Mouse (Mus musculus) neural tube, embryonic 14.5 days (tissue): ENCODE measurements at regions not wholly inside any gene's neighbourhood (a gene's known extent, or its start where the extent isn't known, plus 50 kb on each side); places are given as distances from the start of the nearest gene placed in this dataset.

Experiments
- ATAC-seq: fragments of 200-750 bp; cut with Nextera tagmentation; 2 replicates; pipeline ENCODE4 v1.8.0; 2017; ENCODE audit warnings: low read depth, mild to moderate bottlenecking, moderate TSS enrichment, moderate library complexity
- H3K27ac ChIP-seq: fragments of 300-500 bp; sonication (generic); 2 replicates; pipeline ENCODE4 v1.5.1; 2014; ENCODE audit warnings: low read depth, mild to moderate bottlenecking, control low read depth, low read length, moderate library complexity, mixed read lengths
- H3K27me3 ChIP-seq: fragments of 300-500 bp; sonication (generic); 2 replicates; pipeline ENCODE4 v1.6.1; 2014; ENCODE audit warnings: low read length; ENCODE audit not compliant: control insufficient read depth, insufficient read depth
- H3K36me3 ChIP-seq: fragments of 300-500 bp; sonication (generic); 2 replicates; pipeline ENCODE4 v1.6.1; 2014; ENCODE audit warnings: low read length, mixed read lengths; ENCODE audit not compliant: control insufficient read depth, insufficient read depth
- H3K4me1 ChIP-seq: fragments of 300-500 bp; sonication (generic); 2 replicates; pipeline ENCODE4 v1.6.1; 2014; ENCODE audit warnings: low read length; ENCODE audit not compliant: control insufficient read depth, insufficient read depth
- H3K4me2 ChIP-seq: fragments of 300-500 bp; sonication (generic); 2 replicates; pipeline ENCODE4 v1.6.1; 2014; ENCODE audit warnings: mild to moderate bottlenecking, low read depth, low read length, control low read depth
- H3K4me3 ChIP-seq: fragments of 300-500 bp; sonication (generic); 2 replicates; pipeline ENCODE4 v1.5.1; 2014; ENCODE audit warnings: low read depth, low read length, control low read depth, mixed read lengths
- H3K9ac ChIP-seq: fragments of 300-500 bp; sonication (generic); replicated peaks from 2 replicates; pipeline ENCODE4 v1.6.1; 2014; ENCODE audit warnings: low read depth, mild to moderate bottlenecking, control low read depth, low read length, mixed read lengths
- H3K9me3 ChIP-seq: fragments of 300-500 bp; sonication (generic); 2 replicates; pipeline ENCODE4 v1.6.1; 2016; ENCODE audit warnings: low read length; ENCODE audit not compliant: control insufficient read depth
- WGBS: fragments of 180-500 bp; shearing (Covaris S2); extraction: QIAGEN DNeasy Blood & Tissue Kit; methylation state at CpG from one replicate; pipeline ENCODE4 v1.1.7; 2014; 5-methylcytosine and 5-hydroxymethylcytosine counted together

DNA sequence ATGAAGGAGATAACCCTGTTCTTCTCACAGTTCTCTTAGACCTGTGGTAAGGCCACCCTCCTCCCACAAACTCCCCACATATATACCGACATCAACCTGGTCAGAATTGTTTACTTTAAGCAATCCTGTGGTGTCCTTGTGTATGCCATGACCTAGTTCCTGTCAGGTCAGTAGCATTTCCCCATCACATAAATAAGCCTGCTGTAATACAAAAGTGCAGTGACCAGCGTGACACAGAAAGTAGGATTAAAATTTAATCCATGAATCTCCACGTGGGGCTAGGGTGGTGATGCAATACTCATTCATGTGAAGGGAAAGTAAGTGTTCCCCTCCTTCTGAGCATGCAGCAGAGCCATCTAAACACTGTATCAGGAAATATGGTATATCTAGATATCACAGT, 923.2 kb upstream of the Lrrc6 start:
- Histone ChIP-seq H3K4me2 (no peak overlapping the region), H3K27me3 (no peaks in the 10 kb centered on the region), H3K9me3 (no peaks in the 10 kb centered on the region), H3K4me1 (no peaks in the 10 kb centered on the region), H3K9ac (no peak overlapping the region), H3K36me3 (no peaks in the 10 kb centered on the region), H3K4me3 (no peak overlapping the region), H3K27ac (no peak overlapping the region)
- ATAC-seq: no peak
- WGBS: 80% methylated on average over 3 of the region's 3 CpGs

DNA sequence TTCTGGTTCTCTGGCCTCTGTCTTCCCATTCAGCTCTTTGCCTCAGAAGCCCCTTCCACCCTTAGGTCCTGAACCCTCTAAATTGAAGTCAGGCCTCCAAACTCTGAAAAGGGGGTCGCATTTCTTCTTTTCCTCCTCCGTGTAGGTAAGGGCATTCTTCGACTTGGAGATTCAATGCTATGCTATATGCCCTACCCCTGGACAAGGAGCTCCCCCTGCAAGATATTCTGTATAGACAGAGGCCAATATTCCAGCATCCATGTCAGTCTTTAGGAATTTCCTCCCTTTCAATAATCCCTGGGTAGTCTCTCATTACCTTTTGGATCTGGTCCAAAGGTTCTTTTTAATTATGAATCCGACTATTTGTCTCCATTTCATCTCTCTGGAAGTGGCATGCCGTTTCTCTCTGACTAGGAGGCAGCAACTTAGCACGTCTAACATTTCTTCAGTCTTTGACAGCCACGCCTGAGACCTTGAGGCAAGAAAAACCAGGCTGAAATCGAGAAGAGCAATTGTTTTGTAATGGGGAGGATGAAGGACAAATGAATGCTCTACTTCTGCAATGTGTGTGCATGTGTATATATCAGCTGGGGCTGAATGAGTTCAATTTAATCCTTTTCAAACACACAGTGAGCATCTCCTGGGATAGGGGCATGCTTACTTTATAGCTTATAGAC, 921.7 kb upstream of the Lrrc6 start:
- ATAC-seq: no peak
- no peaks in the 10 kb centered on the region for H3K4me1 ChIP-seq
- no peak overlapping the region for H3K4me3 ChIP-seq
- H3K36me3 ChIP-seq: no peaks in the 10 kb centered on the region
- H3K4me2 ChIP-seq: no peak overlapping the region
- 81% methylated on average over 8 of the region's 8 CpGs for WGBS
- H3K27ac ChIP-seq: no peak overlapping the region
- no peak overlapping the region for H3K9ac ChIP-seq
- no peaks in the 10 kb centered on the region for H3K9me3 ChIP-seq
- H3K27me3 ChIP-seq: no peaks in the 10 kb centered on the region

DNA sequence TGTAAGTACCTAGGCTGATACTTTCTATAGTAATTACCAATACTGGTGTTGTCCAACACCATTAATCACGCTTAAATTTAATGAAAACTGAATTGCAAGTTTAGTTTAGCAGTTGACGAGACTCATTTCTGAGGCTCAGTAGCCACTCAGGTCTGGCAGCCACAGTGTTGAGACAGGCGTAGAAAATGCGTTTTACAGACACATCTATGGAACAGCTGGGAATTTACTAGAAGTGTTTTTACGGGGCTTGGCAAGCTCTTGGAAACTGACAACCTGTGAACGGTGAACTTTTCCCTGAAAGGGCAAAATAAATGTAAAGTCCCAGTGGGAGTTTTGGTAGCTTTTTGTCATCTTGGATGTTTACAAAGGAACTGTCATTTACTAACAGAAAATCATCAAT, 920.1 kb upstream of the Lrrc6 start:
- Histone ChIP-seq H3K27me3 (no peaks in the 10 kb centered on the region), H3K9me3 (no peaks in the 10 kb centered on the region), H3K9ac (no peak overlapping the region), H3K36me3 (no peaks in the 10 kb centered on the region), H3K4me1 (no peaks in the 10 kb centered on the region), H3K27ac (no peak overlapping the region), H3K4me2 (no peak overlapping the region), H3K4me3 (no peak overlapping the region)
- WGBS: 71% methylated on average over 6 of the region's 6 CpGs
- no peak for ATAC-seq

DNA sequence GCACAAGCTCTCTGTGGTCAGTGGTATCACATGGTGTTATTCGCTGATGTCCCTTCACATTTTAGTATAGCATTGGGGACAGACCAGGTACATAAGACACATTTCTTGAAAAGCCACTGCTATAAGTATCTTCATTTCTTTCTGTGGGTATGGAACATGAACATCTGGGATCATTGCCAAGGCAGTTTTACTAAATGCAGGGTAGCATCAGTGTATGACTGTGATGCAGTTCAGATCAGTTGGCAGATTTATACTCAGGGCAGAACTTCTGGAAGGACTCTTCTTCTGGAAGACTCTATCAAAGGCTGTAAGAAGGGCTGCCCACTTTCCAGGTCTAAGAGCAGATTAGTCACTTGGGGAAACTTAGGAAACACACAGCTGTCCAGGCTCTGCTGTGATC, 919.0 kb upstream of the Lrrc6 start:
- no peak overlapping the region for H3K4me2 ChIP-seq
- ATAC-seq: no peak
- no peaks in the 10 kb centered on the region for H3K36me3 ChIP-seq
- no peak overlapping the region for H3K4me3 ChIP-seq
- no peak overlapping the region for H3K27ac ChIP-seq
- WGBS: 98% methylated on average over 1 of the region's 1 CpGs
- H3K9me3 ChIP-seq: no peaks in the 10 kb centered on the region
- no peaks in the 10 kb centered on the region for H3K27me3 ChIP-seq
- H3K9ac ChIP-seq: no peak overlapping the region
- H3K4me1 ChIP-seq: no peaks in the 10 kb centered on the region

DNA sequence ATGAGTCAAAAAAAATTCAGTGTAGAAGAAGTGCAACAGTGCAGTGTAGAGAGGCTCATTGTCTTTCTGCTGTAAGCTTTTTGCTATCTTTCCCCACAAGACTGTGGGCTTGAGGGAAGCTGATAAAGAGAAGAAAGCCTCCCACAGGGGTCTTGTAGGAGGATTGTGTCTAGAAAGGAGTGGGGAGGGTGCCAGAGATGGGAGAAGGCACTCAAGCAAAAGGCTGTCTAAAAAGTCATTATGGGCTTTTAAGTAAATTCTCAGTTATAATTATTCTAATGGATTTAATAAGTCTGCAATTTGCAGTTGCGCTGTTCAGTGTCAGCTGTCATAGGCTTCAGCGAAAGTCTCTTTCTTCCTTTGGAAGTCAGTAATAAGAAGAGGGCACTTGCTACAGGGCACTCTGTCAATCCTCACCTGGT, 917.0 kb upstream of the Lrrc6 start:
- no peak overlapping the region for H3K9ac ChIP-seq
- H3K27ac ChIP-seq: no peak overlapping the region
- no peaks in the 10 kb centered on the region for H3K27me3 ChIP-seq
- WGBS: 85% methylated on average over 2 of the region's 2 CpGs
- H3K4me1 ChIP-seq: no peaks in the 10 kb centered on the region
- H3K4me2 ChIP-seq: no peak overlapping the region
- H3K9me3 ChIP-seq: no peaks in the 10 kb centered on the region
- no peaks in the 10 kb centered on the region for H3K36me3 ChIP-seq
- no peak for ATAC-seq
- H3K4me3 ChIP-seq: no peak overlapping the region

DNA sequence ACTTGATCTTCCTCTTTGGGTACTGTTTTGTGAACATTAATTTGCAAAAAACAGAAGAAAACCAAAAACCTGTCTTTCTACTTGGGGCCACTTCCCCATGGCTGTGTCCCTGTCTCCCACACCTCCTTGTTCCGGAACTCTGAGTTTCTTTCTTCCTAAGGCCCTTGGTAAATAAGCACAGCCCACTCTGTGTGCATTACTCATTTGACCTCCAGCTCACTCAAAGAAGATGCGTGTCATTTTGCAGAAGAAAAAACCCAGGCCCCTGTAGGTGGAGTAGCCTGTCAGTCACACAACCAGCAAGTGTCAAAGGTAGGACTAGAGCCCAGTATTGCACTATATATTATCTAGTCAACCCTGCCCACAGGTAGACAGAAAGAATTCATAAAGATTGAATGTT, 915.1 kb upstream of the Lrrc6 start:
- Histone ChIP-seq H3K27me3 (no peaks in the 10 kb centered on the region), H3K9ac (no peak overlapping the region), H3K9me3 (no peaks in the 10 kb centered on the region), H3K4me2 (no peak overlapping the region), H3K4me3 (no peak overlapping the region), H3K27ac (no peak overlapping the region), H3K4me1 (no peaks in the 10 kb centered on the region), H3K36me3 (no peaks in the 10 kb centered on the region)
- 91% methylated on average over 2 of the region's 2 CpGs for WGBS
- no peak for ATAC-seq

DNA sequence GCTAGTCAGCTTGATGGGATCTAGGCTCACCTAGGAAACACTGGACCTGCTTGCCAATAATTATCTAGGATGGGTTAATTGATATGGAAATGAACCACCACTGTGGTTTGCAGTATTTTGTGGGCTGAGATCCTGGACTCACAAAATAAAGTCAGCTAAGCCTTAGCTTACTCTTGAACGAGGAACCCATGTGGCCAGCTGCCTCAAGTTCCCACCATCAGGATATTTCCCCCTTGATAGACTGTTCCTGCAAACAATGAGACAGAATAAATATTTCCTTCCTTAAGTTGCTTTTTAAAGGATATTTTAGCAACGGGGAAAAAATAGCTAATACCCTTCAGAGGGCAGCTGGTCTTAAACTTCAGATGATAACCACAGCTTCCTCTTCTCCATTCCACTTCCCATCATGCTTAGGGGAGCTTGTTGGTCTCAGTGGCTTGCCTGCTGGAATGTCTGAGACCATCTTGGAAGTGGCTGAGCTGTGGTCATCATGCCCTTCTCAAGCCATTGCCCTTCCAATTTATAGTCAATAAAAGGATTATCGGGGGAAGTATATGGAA, 913.7 kb upstream of the Lrrc6 start:
- Histone ChIP-seq H3K4me3 (no peak overlapping the region), H3K36me3 (no peaks in the 10 kb centered on the region), H3K9ac (no peak overlapping the region), H3K9me3 (no peaks in the 10 kb centered on the region), H3K27me3 (no peaks in the 10 kb centered on the region), H3K4me1 (no peaks in the 10 kb centered on the region), H3K4me2 (no peak overlapping the region), H3K27ac (no peak overlapping the region)
- 85% methylated on average over 3 of the region's 3 CpGs for WGBS
- no peak for ATAC-seq

DNA sequence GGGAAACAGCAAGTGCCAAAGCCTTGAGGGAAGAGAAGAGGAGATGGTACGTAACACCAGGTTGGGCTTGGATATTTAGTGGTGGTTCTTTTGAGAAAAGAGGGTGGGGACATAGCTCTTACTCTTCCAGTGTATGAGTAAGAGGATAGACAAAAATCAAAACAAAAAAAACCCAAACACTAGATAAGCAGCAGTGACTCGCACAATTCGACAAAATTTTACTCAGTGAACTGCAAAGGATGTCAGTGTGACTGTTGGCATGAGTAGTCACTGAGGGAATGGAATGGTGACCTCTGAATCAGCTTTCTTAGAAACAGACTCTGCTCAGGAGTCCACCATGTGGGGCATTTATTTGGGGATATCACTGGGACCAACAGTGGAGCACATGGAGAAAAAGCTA, 912.9 kb upstream of the Lrrc6 start:
- 95% methylated on average over 3 of the region's 3 CpGs for WGBS
- H3K4me1 ChIP-seq: no peaks in the 10 kb centered on the region
- ATAC-seq: no peak

DNA sequence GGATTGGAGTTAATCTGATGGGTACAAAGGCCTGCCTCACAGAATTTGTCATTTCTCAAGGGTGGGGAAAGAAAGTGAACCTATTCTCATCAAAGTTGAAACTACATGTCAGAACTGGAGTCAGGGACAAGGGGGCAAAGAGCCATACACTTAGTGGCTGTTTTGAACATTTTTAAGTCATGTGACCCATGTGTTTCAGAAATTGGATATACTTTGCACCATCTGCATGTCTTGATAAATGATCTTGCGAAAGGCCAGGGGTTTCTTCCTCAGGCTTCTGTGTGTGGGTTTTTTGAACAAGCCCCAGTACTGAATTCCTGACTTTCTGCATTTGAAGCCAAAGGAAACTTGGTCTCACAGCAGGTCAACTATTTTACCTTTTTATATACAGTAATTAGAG, 911.7 kb upstream of the Lrrc6 start:
- no peaks in the 10 kb centered on the region for H3K4me1 ChIP-seq
- no peaks in the 10 kb centered on the region for H3K27me3 ChIP-seq
- H3K9ac ChIP-seq: no peak overlapping the region
- H3K9me3 ChIP-seq: no peaks in the 10 kb centered on the region
- H3K4me3 ChIP-seq: no peak overlapping the region
- H3K4me2 ChIP-seq: no peak overlapping the region
- no peaks in the 10 kb centered on the region for H3K36me3 ChIP-seq
- ATAC-seq: no peak
- H3K27ac ChIP-seq: no peak overlapping the region
- WGBS: 92% methylated on average over 1 of the region's 1 CpGs

More for the DNA sequence above, 912.9 kb upstream of the Lrrc6 start:
- Histone ChIP-seq H3K9me3 (no peaks in the 10 kb centered on the region), H3K9ac (no peak overlapping the region), H3K4me3 (no peak overlapping the region), H3K36me3 (no peaks in the 10 kb centered on the region), H3K27ac (no peak overlapping the region), H3K27me3 (no peaks in the 10 kb centered on the region), H3K4me2 (no peak overlapping the region)
